Mouse (Mus musculus) olfactory bulb, adult 2 months (tissue): ENCODE measurements around the gene Drosha.

Experiments used
- CTCF ChIP-seq: fragments of 200-500 bp; IDR thresholded peaks from 2 replicates; pipeline ENCODE4 v1.5.1; 2012; ENCODE audit warnings: low read depth, mild to moderate bottlenecking, low read length, moderate library complexity; ENCODE audit not compliant: insufficient read depth
- POLR2A ChIP-seq: fragments of 200-500 bp; IDR thresholded peaks from 2 replicates; pipeline ENCODE4 v1.6.1; 2012; ENCODE audit warnings: mild to moderate bottlenecking, low read depth, low read length, moderate library complexity; ENCODE audit not compliant: insufficient read depth

- TF ChIP-seq CTCF (no peak), POLR2A (no peak)
These were observed 84.6 kb downstream of the Drosha start for GRCm38 (mm10) chr15:12909171-12909570.
